Mouse (Mus musculus): ENCODE results near the gene Hspa1a. TPM values are rescaled to one million over a fixed set of nuclear protein-coding genes. Genes with fewer than 3 reads are reported as not detected.
"Not testable (repeated sequence)": the region's sequence is repeated elsewhere in the genome, so short reads cannot be mapped to it uniquely, and the experiment has no call there.

Hspa1a gene
- polyA plus RNA-seq, 1 experiment from 2014 or later = 13.4 TPM

GRCm38 (mm10) chr17:35002153-35002865 lies 30.4 kb upstream of the Hspa1a start:
- H3K36me3 ChIP-seq (ENCODE audit: insufficient read depth, low read length) = peaks cover 44% of the 10 kb centered on the region
- WGBS = 4% methylated on average over 12 of the region's 12 CpGs

GRCm38 (mm10) chr17:35001452-35002152 lies 29.6 kb upstream of the Hspa1a start:
- no peaks in the 10 kb centered on the region for H3K27me3 ChIP-seq (ENCODE audit: insufficient read depth, low read length)
- peak overlapping the region; percentile 98 for H3K9ac ChIP-seq (replicated peaks; ENCODE audit: low read length)
- H3K4me1 ChIP-seq (ENCODE audit: insufficient read depth, low read length) = peaks cover 32% of the 10 kb centered on the region
- H3K4me3 ChIP-seq (ENCODE audit: low read length) = peak overlapping the region; percentile 93
- H3K36me3 ChIP-seq (ENCODE audit: insufficient read depth, low read length) = peaks cover 46% of the 10 kb centered on the region
- 0% methylated on average over 35 of the region's 35 CpGs for WGBS
- H3K27ac ChIP-seq (ENCODE audit: low read length) = peak overlapping the region; percentile 97
- H3K9me3 ChIP-seq (ENCODE audit: low read length) = peaks cover 1% of the 10 kb centered on the region; the same call in 1 of the 2 replicates
- H3K4me2 ChIP-seq (replicated peaks; ENCODE audit: low read depth, low read length) = peak overlapping the region; percentile 100
- ATAC-seq (ENCODE audit: low FRiP score, low TSS enrichment) = peak; percentile 29

More at GRCm38 (mm10) chr17:35002153-35002865, 30.4 kb upstream of the Hspa1a start:
- peaks cover 29% of the 10 kb centered on the region for H3K4me1 ChIP-seq (ENCODE audit: insufficient read depth, low read length)
- no peaks in the 10 kb centered on the region for H3K27me3 ChIP-seq (ENCODE audit: insufficient read depth, low read length)
- peak overlapping the region; percentile 100 for H3K4me2 ChIP-seq (replicated peaks; ENCODE audit: low read depth, low read length)
- peak overlapping the region; percentile 93 for H3K4me3 ChIP-seq (ENCODE audit: low read length)
- H3K9ac ChIP-seq (replicated peaks; ENCODE audit: low read length) = peak overlapping the region; percentile 98
- H3K9me3 ChIP-seq (ENCODE audit: low read length) = no peaks in the 10 kb centered on the region
- H3K27ac ChIP-seq (ENCODE audit: low read length) = peak overlapping the region; percentile 97
- no peak for ATAC-seq (ENCODE audit: low FRiP score, low TSS enrichment)

GRCm38 (mm10) chr17:35000717-35001451 lies 28.9 kb upstream of the Hspa1a start, which contains the start of gene Vars:
Vars (plus strand) TSS chr17:35000987.
- no peaks in the 10 kb centered on the region for H3K27me3 ChIP-seq (ENCODE audit: insufficient read depth, low read length)
- H3K36me3 ChIP-seq (ENCODE audit: insufficient read depth, low read length) = peaks cover 43% of the 10 kb centered on the region
- peak within 1 kb of the TSS; percentile 100 for H3K4me2 ChIP-seq (replicated peaks; ENCODE audit: low read depth, low read length)
- H3K9me3 ChIP-seq (ENCODE audit: low read length) = peaks cover 3% of the 10 kb centered on the region; the same call in 1 of the 2 replicates
- H3K4me1 ChIP-seq (ENCODE audit: insufficient read depth, low read length) = peaks cover 34% of the 10 kb centered on the region
- H3K27ac ChIP-seq (ENCODE audit: low read length) = peak within 1 kb of the TSS; percentile 97
- H3K4me3 ChIP-seq (ENCODE audit: low read length) = peak within 1 kb of the TSS; percentile 93
- 0% methylated on average over 70 of the region's 83 CpGs for WGBS
- peak within 1 kb of the TSS; percentile 98 for H3K9ac ChIP-seq (replicated peaks; ENCODE audit: low read length)
- peak; percentile 94 for ATAC-seq (ENCODE audit: low FRiP score, low TSS enrichment)

DNA sequence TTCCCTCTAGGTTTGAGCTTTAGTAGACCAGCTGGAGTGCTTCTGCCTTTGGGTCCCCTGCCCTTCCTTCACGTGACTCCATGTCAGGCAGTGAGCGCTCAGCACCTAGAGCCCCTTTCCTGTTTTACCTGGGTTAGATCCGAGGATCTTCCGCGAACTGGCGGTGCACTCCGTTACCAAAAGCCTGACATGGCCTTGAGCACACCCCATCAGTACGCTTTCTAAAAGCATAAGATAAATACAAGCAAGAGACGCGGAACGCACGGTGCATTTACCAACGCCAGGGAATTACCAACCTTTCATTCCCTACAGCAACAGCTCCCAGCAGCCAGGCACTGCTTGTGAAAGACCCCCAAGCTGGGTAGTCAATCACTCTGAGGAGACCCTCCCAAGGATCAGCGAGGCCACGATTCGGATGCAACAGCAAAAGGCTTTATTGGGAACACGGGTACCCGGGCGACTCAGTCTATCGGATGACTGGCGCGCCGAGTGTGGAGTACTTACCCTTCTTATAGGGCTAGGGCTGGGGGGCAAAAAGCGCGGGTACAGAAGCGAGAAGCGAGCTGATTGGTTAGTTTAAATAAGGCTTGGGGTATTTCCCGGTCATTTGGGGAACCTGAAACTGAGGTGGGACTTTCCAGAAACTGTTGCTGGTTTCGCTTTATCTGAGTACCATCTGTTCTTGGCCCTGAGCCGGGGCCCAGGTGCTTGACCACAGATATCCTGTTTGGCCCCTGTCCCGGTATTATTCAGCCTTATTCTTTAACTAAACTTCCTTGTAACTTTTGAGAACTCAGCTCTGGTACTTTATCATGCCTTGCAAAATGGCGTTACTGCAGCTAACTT lies 28.1 kb upstream of the Hspa1a start:
- Histone ChIP-seq H3K4me3 (ENCODE audit: low read length) (peak overlapping the region; percentile 93), H3K4me1 (ENCODE audit: insufficient read depth, low read length) (peaks cover 34% of the 10 kb centered on the region), H3K36me3 (ENCODE audit: insufficient read depth, low read length) (peaks cover 35% of the 10 kb centered on the region), H3K4me2 (replicated peaks; ENCODE audit: low read depth, low read length) (peak overlapping the region; percentile 100), H3K9ac (replicated peaks; ENCODE audit: low read length) (peak overlapping the region; percentile 98), H3K27ac (ENCODE audit: low read length) (peak overlapping the region; percentile 97)
- WGBS = 18% methylated on average over 29 of the region's 32 CpGs
- ATAC-seq (ENCODE audit: low FRiP score, low TSS enrichment); H3K27me3 ChIP-seq (ENCODE audit: insufficient read depth, low read length); H3K9me3 ChIP-seq (ENCODE audit: low read length): not testable (repeated sequence)

- peak overlapping the region; percentile 80; the same call in 1 of the 2 replicates for H3K9ac ChIP-seq (replicated peaks; ENCODE audit: low read length)
- no peak for ATAC-seq (ENCODE audit: low FRiP score, low TSS enrichment)
- H3K36me3 ChIP-seq (ENCODE audit: insufficient read depth, low read length) = peaks cover 24% of the 10 kb centered on the region
- no peak overlapping the region for H3K27ac ChIP-seq (ENCODE audit: low read length)
- no peaks in the 10 kb centered on the region for H3K27me3 ChIP-seq (ENCODE audit: insufficient read depth, low read length)
- peaks cover 34% of the 10 kb centered on the region for H3K4me1 ChIP-seq (ENCODE audit: insufficient read depth, low read length)
- peak overlapping the region; percentile 100 for H3K4me2 ChIP-seq (replicated peaks; ENCODE audit: low read depth, low read length)
- WGBS = 91% methylated on average over 15 of the region's 15 CpGs
- peaks cover 3% of the 10 kb centered on the region; the same call in 1 of the 2 replicates for H3K9me3 ChIP-seq (ENCODE audit: low read length)
- peak overlapping the region; percentile 46 for H3K4me3 ChIP-seq (ENCODE audit: low read length)
These were observed 26.8 kb upstream of the Hspa1a start for GRCm38 (mm10) chr17:34998526-34999430.

DNA sequence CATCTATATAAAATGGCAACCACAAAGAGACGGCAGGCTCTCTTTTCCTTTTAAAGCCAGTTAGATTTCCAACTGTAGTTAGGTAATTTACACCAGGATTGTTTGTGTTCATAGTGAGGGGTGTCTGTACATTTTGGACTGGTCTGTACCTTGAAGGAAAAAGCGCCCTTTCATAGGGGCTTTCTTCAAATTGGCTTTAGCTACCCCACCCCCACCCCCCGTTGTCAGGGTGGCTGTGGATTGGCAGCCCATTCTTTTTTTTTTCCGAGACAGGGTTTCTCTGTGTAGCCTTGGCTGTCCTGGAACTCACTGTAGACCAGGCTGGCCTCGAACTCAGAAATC lies 25.2 kb upstream of the Hspa1a start:
- Histone ChIP-seq H3K4me2 (replicated peaks; ENCODE audit: low read depth, low read length) (peak overlapping the region; percentile 29; the same call in 1 of the 2 replicates), H3K9ac (replicated peaks; ENCODE audit: low read length) (no peak overlapping the region), H3K36me3 (ENCODE audit: insufficient read depth, low read length) (peaks cover 24% of the 10 kb centered on the region), H3K4me3 (ENCODE audit: low read length) (no peak overlapping the region), H3K27ac (ENCODE audit: low read length) (no peak overlapping the region), H3K4me1 (ENCODE audit: insufficient read depth, low read length) (peaks cover 19% of the 10 kb centered on the region), H3K9me3 (ENCODE audit: low read length) (peaks cover 3% of the 10 kb centered on the region; the same call in 1 of the 2 replicates), H3K27me3 (ENCODE audit: insufficient read depth, low read length) (no peaks in the 10 kb centered on the region)
- no peak for ATAC-seq (ENCODE audit: low FRiP score, low TSS enrichment)
- WGBS = 93% methylated on average over 5 of the region's 5 CpGs

DNA sequence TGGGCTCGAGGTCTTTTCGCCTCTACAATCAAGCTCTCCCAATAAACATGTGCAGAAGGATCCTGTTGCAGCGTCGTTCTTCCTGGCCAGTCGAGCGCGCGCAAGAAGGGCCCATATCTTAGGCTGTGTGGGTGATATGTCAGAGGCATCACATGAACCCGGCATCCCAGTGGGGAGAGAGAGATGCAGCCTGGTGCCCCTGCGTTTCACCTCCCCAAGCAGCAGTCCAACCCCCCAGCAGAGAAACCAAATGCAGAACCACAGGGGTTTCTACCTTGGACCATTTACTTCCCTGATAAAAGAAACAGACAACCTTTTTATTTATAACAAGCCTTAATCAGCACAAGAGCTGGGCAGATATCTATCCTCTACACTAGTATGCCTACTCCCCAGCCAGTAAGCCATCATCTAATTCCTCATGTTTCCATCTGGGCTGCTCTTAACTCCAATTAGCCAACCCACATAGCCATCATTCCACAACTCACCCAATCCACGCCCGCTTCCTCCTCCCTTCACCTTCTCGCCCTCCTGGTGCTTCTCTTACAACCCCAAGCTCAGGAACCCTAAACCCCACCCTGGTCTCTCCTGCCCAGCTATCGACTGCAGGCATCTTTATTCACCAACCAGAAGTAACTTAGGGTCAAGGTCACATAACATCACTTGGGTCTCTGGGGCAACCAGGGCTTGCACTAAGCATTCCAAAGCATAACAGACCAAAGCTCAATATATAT lies 24.6 kb upstream of the Hspa1a start:
- no peak for ATAC-seq (ENCODE audit: low FRiP score, low TSS enrichment)
- 85% methylated on average over 12 of the region's 14 CpGs for WGBS
- peaks cover 17% of the 10 kb centered on the region for H3K4me1 ChIP-seq (ENCODE audit: insufficient read depth, low read length)
- H3K9ac ChIP-seq (replicated peaks; ENCODE audit: low read length) = 0 out of 2 replicates have a peak overlapping the region, but pooled peaks have one; percentile 8
- H3K4me2 ChIP-seq (replicated peaks; ENCODE audit: low read depth, low read length) = peak overlapping the region; percentile 29; the same call in 1 of the 2 replicates
- H3K9me3 ChIP-seq (ENCODE audit: low read length) = peaks cover 3% of the 10 kb centered on the region; the same call in 1 of the 2 replicates
- peaks cover 24% of the 10 kb centered on the region for H3K36me3 ChIP-seq (ENCODE audit: insufficient read depth, low read length)
- H3K27me3 ChIP-seq (ENCODE audit: insufficient read depth, low read length) = no peaks in the 10 kb centered on the region
- H3K27ac ChIP-seq (ENCODE audit: low read length) = no peak overlapping the region
- 0 out of 2 replicates have a peak overlapping the region, but pooled peaks have one; percentile 10 for H3K4me3 ChIP-seq (ENCODE audit: low read length)

- H3K27me3 ChIP-seq (ENCODE audit: insufficient read depth, low read length); H3K4me3 ChIP-seq (ENCODE audit: low read length); H3K9ac ChIP-seq (replicated peaks; ENCODE audit: low read length); H3K27ac ChIP-seq (ENCODE audit: low read length); H3K4me2 ChIP-seq (replicated peaks; ENCODE audit: low read depth, low read length); ATAC-seq (ENCODE audit: low FRiP score, low TSS enrichment); H3K9me3 ChIP-seq (ENCODE audit: low read length): not testable (repeated sequence)
- peaks cover 17% of the 10 kb centered on the region for H3K4me1 ChIP-seq (ENCODE audit: insufficient read depth, low read length)
- 89% methylated on average over 4 of the region's 4 CpGs for WGBS
- H3K36me3 ChIP-seq (ENCODE audit: insufficient read depth, low read length) = peaks cover 30% of the 10 kb centered on the region
These were observed 24.0 kb upstream of the Hspa1a start for GRCm38 (mm10) chr17:34995927-34996326.

All from kidney, embryonic 16.5 days (tissue).